Mouse (Mus musculus): Measurements from ENCODE around the gene Pkhd1. TPM values are rescaled to one million over a fixed set of nuclear protein-coding genes. Genes with fewer than 3 reads are reported as not detected.

Gene Pkhd1
- polyA plus RNA-seq, 1 experiment from 2014 or later, result not detected

- H3K27ac ChIP-seq, result no peak overlapping the region
- H3K27me3 ChIP-seq (ENCODE audit: poor library complexity, severe bottlenecking), result no peaks in the 10 kb centered on the region
- H3K4me3 ChIP-seq, result no peak overlapping the region
- no peak for DNase-seq (ENCODE audit: extremely low spot score, low spot score)
- H3K4me1 ChIP-seq, result no peaks in the 10 kb centered on the region
- H3K9me3 ChIP-seq, result no peaks in the 10 kb centered on the region; the same call in 1 of the 2 replicates
- no peaks in the 10 kb centered on the region for H3K36me3 ChIP-seq (replicated peaks)
- 86% methylated on average over 5 of the region's 5 CpGs for WGBS
Observed at GRCm38 (mm10) chr1:20590488-20590887, 27.4 kb downstream of the Pkhd1 start.

GRCm38 (mm10) chr1:20571469-20571868, 46.4 kb downstream of the Pkhd1 start:
- DNase-seq (ENCODE audit: extremely low spot score, low spot score), result no peak
- Histone ChIP-seq H3K4me1 (0 out of 2 replicates have a peak, but pooled peaks cover 5% of the 10 kb centered on the region), H3K9me3 (no peaks in the 10 kb centered on the region), H3K36me3 (replicated peaks) (no peaks in the 10 kb centered on the region), H3K27me3 (ENCODE audit: poor library complexity, severe bottlenecking) (no peaks in the 10 kb centered on the region), H3K27ac (no peak overlapping the region), H3K4me3 (no peak overlapping the region)
- WGBS, result 90% methylated on average over 5 of the region's 5 CpGs

GRCm38 (mm10) chr1:20569430-20569829, 48.4 kb downstream of the Pkhd1 start:
- no peaks in the 10 kb centered on the region for H3K9me3 ChIP-seq
- H3K4me3 ChIP-seq, result no peak overlapping the region
- whole genome bisulfite sequencing, result 68% methylated on average over 3 of the region's 3 CpGs
- DNase-seq (ENCODE audit: extremely low spot score, low spot score), result no peak
- H3K27ac ChIP-seq, result no peak overlapping the region
- H3K36me3 ChIP-seq (replicated peaks), result no peaks in the 10 kb centered on the region
- H3K4me1 ChIP-seq, result 0 out of 2 replicates have a peak, but pooled peaks cover 5% of the 10 kb centered on the region
- H3K27me3 ChIP-seq (ENCODE audit: poor library complexity, severe bottlenecking), result no peaks in the 10 kb centered on the region

- Histone ChIP-seq H3K4me3 (no peak overlapping the region), H3K9me3 (no peaks in the 10 kb centered on the region), H3K4me1 (no peaks in the 10 kb centered on the region), H3K36me3 (replicated peaks) (no peaks in the 10 kb centered on the region), H3K27ac (no peak overlapping the region), H3K27me3 (ENCODE audit: poor library complexity, severe bottlenecking) (no peaks in the 10 kb centered on the region)
- no peak for DNase-seq (ENCODE audit: extremely low spot score, low spot score)
- WGBS, result 93% methylated on average over 6 of the region's 6 CpGs
Observed at GRCm38 (mm10) chr1:20558443-20558842, 59.4 kb downstream of the Pkhd1 start.

GRCm38 (mm10) chr1:20554398-20554797, 63.5 kb downstream of the Pkhd1 start:
- Histone ChIP-seq H3K27me3 (ENCODE audit: poor library complexity, severe bottlenecking) (no peaks in the 10 kb centered on the region), H3K27ac (no peak overlapping the region), H3K36me3 (replicated peaks) (no peaks in the 10 kb centered on the region), H3K9me3 (no peaks in the 10 kb centered on the region), H3K4me1 (no peaks in the 10 kb centered on the region), H3K4me3 (no peak overlapping the region)
- 34% methylated on average over 6 of the region's 6 CpGs for WGBS
- peak; percentile 29 for DNase-seq (ENCODE audit: extremely low spot score, low spot score)

- Histone ChIP-seq H3K9me3 (no peaks in the 10 kb centered on the region), H3K27me3 (ENCODE audit: poor library complexity, severe bottlenecking) (no peaks in the 10 kb centered on the region), H3K4me3 (no peak overlapping the region), H3K27ac (no peak overlapping the region), H3K36me3 (replicated peaks) (no peaks in the 10 kb centered on the region), H3K4me1 (no peaks in the 10 kb centered on the region)
- WGBS, result 80% methylated on average over 4 of the region's 4 CpGs
- no peak for DNase-seq (ENCODE audit: extremely low spot score, low spot score)
Observed at GRCm38 (mm10) chr1:20551334-20551733, 66.5 kb downstream of the Pkhd1 start.

- 67% methylated on average over 4 of the region's 4 CpGs for WGBS
- no peaks in the 10 kb centered on the region for H3K27me3 ChIP-seq (ENCODE audit: poor library complexity, severe bottlenecking)
- no peak overlapping the region for H3K27ac ChIP-seq
- H3K4me1 ChIP-seq, result no peaks in the 10 kb centered on the region
- no peaks in the 10 kb centered on the region for H3K36me3 ChIP-seq (replicated peaks)
- no peak overlapping the region for H3K4me3 ChIP-seq
- DNase-seq (ENCODE audit: extremely low spot score, low spot score), result peak; percentile 6
- H3K9me3 ChIP-seq, result no peaks in the 10 kb centered on the region
Observed at GRCm38 (mm10) chr1:20544526-20544925, 73.3 kb downstream of the Pkhd1 start.

- no peaks in the 10 kb centered on the region for H3K4me1 ChIP-seq
- H3K27ac ChIP-seq, result no peak overlapping the region
- 71% methylated on average over 7 of the region's 7 CpGs for WGBS
- H3K4me3 ChIP-seq, result no peak overlapping the region
- no peaks in the 10 kb centered on the region for H3K36me3 ChIP-seq (replicated peaks)
- no peaks in the 10 kb centered on the region; the same call in 1 of the 2 replicates for H3K9me3 ChIP-seq
- no peaks in the 10 kb centered on the region for H3K27me3 ChIP-seq (ENCODE audit: poor library complexity, severe bottlenecking)
- DNase-seq (ENCODE audit: extremely low spot score, low spot score), result peak; percentile 45
Observed at GRCm38 (mm10) chr1:20513364-20514084, 104.3 kb downstream of the Pkhd1 start.

GRCm38 (mm10) chr1:20498965-20499364, 118.9 kb downstream of the Pkhd1 start:
- Histone ChIP-seq H3K4me1 (peaks cover 8% of the 10 kb centered on the region; the same call in 1 of the 2 replicates), H3K27ac (no peak overlapping the region), H3K36me3 (replicated peaks) (no peaks in the 10 kb centered on the region), H3K27me3 (ENCODE audit: poor library complexity, severe bottlenecking) (no peaks in the 10 kb centered on the region), H3K9me3 (no peaks in the 10 kb centered on the region), H3K4me3 (no peak overlapping the region)
- DNase-seq (ENCODE audit: extremely low spot score, low spot score), result no peak
- WGBS, result 83% methylated on average over 1 of the region's 1 CpGs

- H3K4me3 ChIP-seq, result no peak overlapping the region
- no peak overlapping the region for H3K27ac ChIP-seq
- no peak for DNase-seq (ENCODE audit: extremely low spot score, low spot score)
- 97% methylated on average over 10 of the region's 10 CpGs for WGBS
- H3K36me3 ChIP-seq (replicated peaks), result no peaks in the 10 kb centered on the region
- H3K4me1 ChIP-seq, result no peaks in the 10 kb centered on the region
- H3K27me3 ChIP-seq (ENCODE audit: poor library complexity, severe bottlenecking), result no peaks in the 10 kb centered on the region
- H3K9me3 ChIP-seq, result no peaks in the 10 kb centered on the region
Observed at GRCm38 (mm10) chr1:20486087-20486486, 131.8 kb downstream of the Pkhd1 start.

GRCm38 (mm10) chr1:20481843-20482242, 136.0 kb downstream of the Pkhd1 start:
- Histone ChIP-seq H3K27ac (no peak overlapping the region), H3K36me3 (replicated peaks) (no peaks in the 10 kb centered on the region), H3K27me3 (ENCODE audit: poor library complexity, severe bottlenecking) (peaks cover 24% of the 10 kb centered on the region), H3K4me3 (no peak overlapping the region), H3K4me1 (peaks cover 14% of the 10 kb centered on the region), H3K9me3 (no peaks in the 10 kb centered on the region)
- WGBS, result 85% methylated on average over 4 of the region's 4 CpGs
- DNase-seq (ENCODE audit: extremely low spot score, low spot score), result no peak

- Histone ChIP-seq H3K27me3 (ENCODE audit: poor library complexity, severe bottlenecking) (peaks cover 31% of the 10 kb centered on the region), H3K9me3 (no peaks in the 10 kb centered on the region), H3K27ac (no peak overlapping the region), H3K4me1 (peaks cover 14% of the 10 kb centered on the region), H3K4me3 (no peak overlapping the region), H3K36me3 (replicated peaks) (no peaks in the 10 kb centered on the region)
- DNase-seq (ENCODE audit: extremely low spot score, low spot score), result no peak
- WGBS, result 77% methylated on average over 3 of the region's 3 CpGs
Observed at GRCm38 (mm10) chr1:20478695-20479094, 139.2 kb downstream of the Pkhd1 start.

GRCm38 (mm10) chr1:20478266-20478659, 139.6 kb downstream of the Pkhd1 start:
- Histone ChIP-seq H3K27me3 (ENCODE audit: poor library complexity, severe bottlenecking) (peaks cover 31% of the 10 kb centered on the region), H3K27ac (0 out of 2 replicates have a peak overlapping the region, but pooled peaks have one; percentile 9), H3K4me1 (peaks cover 14% of the 10 kb centered on the region), H3K4me3 (peak overlapping the region; percentile 55), H3K36me3 (replicated peaks) (no peaks in the 10 kb centered on the region), H3K9me3 (no peaks in the 10 kb centered on the region)
- no peak for DNase-seq (ENCODE audit: extremely low spot score, low spot score)
- WGBS, result 30% methylated on average over 6 of the region's 6 CpGs

Measured in forebrain, embryonic 10.5 days (tissue).